14 mouse cellular contexts compared by ENCODE assay signal in the genomic region with DNA sequence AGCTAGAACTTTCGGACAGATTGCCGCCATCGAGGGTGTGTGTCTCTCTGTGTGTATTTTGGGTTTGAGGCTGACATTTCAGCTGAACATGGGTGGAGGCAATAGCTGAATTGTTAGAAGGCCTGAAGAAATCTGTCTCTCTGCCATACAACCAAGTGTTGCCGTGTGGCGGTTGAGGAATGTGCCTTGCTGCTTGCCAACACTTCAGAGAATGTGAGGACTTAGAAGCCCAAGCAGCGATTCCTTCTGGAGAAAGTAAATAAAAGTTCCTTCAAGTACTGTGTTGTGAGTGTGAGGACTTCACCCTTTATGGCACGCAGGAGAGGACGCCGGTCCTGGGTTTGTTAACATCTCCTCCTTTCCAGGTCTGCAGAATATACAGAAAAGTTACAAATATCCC.
DNase-seq lines count a peak whose midpoint lies in the region; ATAC-seq and TF ChIP-seq lines count a peak whose summit lies in the region.
"Had no signal": no experiment of that assay in that cellular context is flagged by ENCODE, and none has a peak within 500 bp of the region (broad histone marks: within the 10 kb centered on the region; RNA-seq: fewer than 3 reads in every experiment).

No protein-coding gene starts in this region.

- no peak for DNase-seq in gastrocnemius, adult 2 months
- no peak for DNase-seq in gastrocnemius, adult 8-10 months (ENCODE audit: low spot score in 2 of 2)
- DNase-seq in right cerebral cortex, postnatal 25 days = peak; percentile 8
- DNase-seq in right cerebral cortex, postnatal 14 days = no peak
- DNase-seq in lung, postnatal 10 days = peak; percentile 66
- DNase-seq in c-Kit-positive CD71-positive TER-119-positive erythroid progenitor cells, embryonic 14.5 days (ENCODE audit: low spot score) = no peak
- no peak for DNase-seq in forebrain, embryonic 11.5 days (ENCODE audit: low spot score)
- DNase-seq: liver, embryonic 13.5 days had no signal

- peak overlapping the region; percentile 9 for H3K27ac ChIP-seq in gastrocnemius, adult 2 months
- no peak overlapping the region for H3K27ac ChIP-seq in forebrain, embryonic 11.5 days (ENCODE audit: low read depth, low read length)
- no peak overlapping the region for H3K27ac ChIP-seq in forebrain, embryonic 16.5 days (ENCODE audit: low read length)
- H3K27ac ChIP-seq: hindbrain, embryonic 12.5 days; liver, embryonic 13.5 days had no signal

- no peaks in the 10 kb centered on the region for H3K9me3 ChIP-seq in forebrain, embryonic 11.5 days (ENCODE audit: control insufficient read depth, low read length)
- no peaks in the 10 kb centered on the region for H3K9me3 ChIP-seq in forebrain, embryonic 16.5 days (ENCODE audit: control insufficient read depth, low read length)
- H3K9me3 ChIP-seq: hindbrain, embryonic 12.5 days; liver, embryonic 13.5 days had no signal

- no peak for TF ChIP-seq CTCF in gastrocnemius, adult 2 months (IDR thresholded peaks at IDR 0.05)

- H3K27me3 ChIP-seq in forebrain, embryonic 11.5 days (ENCODE audit: control insufficient read depth, insufficient read depth, low read length) = no peaks in the 10 kb centered on the region
- H3K27me3 ChIP-seq in forebrain, embryonic 16.5 days (replicated peaks; ENCODE audit: control insufficient read depth, insufficient read depth, low read length) = no peaks in the 10 kb centered on the region
- H3K27me3 ChIP-seq: hindbrain, embryonic 12.5 days; liver, embryonic 13.5 days had no signal

- no peak for ATAC-seq in forebrain, embryonic 11.5 days (replicated peaks; ENCODE audit: low FRiP score)
- no peak for ATAC-seq in forebrain, embryonic 16.5 days
- ATAC-seq: intestine, postnatal 0 days had no signal

- H3K4me3 ChIP-seq in gastrocnemius, adult 2 months = no peak overlapping the region
- no peak overlapping the region for H3K4me3 ChIP-seq in forebrain, embryonic 11.5 days (ENCODE audit: low read depth, low read length)
- H3K4me3 ChIP-seq in forebrain, embryonic 16.5 days (replicated peaks; ENCODE audit: low read length) = no peak overlapping the region
- H3K4me3 ChIP-seq: erythroblast, embryonic 14.5 days; hindbrain, embryonic 12.5 days; liver, embryonic 13.5 days had no signal

- intact Hi-C loops in gastrocnemius, adult 2 months (cut with DNase I) = no loop called here

- H3K36me3 ChIP-seq in forebrain, embryonic 11.5 days (ENCODE audit: control insufficient read depth, insufficient read depth, low read length) = no peaks in the 10 kb centered on the region
- H3K36me3 ChIP-seq in forebrain, embryonic 16.5 days (ENCODE audit: control insufficient read depth, insufficient read depth) = no peaks in the 10 kb centered on the region
- H3K36me3 ChIP-seq: hindbrain, embryonic 12.5 days; liver, embryonic 13.5 days had no signal

- H3K4me1 ChIP-seq in forebrain, embryonic 11.5 days (replicated peaks; ENCODE audit: control insufficient read depth, insufficient read depth, low read length) = 0 out of 2 replicates have a peak, but pooled peaks cover 2% of the 10 kb centered on the region
- H3K4me1 ChIP-seq in forebrain, embryonic 16.5 days (replicated peaks; ENCODE audit: control insufficient read depth, insufficient read depth, low read length) = peaks cover under 1% of the 10 kb centered on the region; the same call in 1 of the 2 replicates

- H3K9ac ChIP-seq in forebrain, embryonic 11.5 days (ENCODE audit: low read length) = no peak overlapping the region
- H3K9ac ChIP-seq in forebrain, embryonic 16.5 days (replicated peaks; ENCODE audit: low read depth, low read length) = no peak overlapping the region
- H3K9ac ChIP-seq: hindbrain, embryonic 12.5 days; liver, embryonic 13.5 days had no signal

- no peak overlapping the region for H3K4me2 ChIP-seq in forebrain, embryonic 11.5 days (ENCODE audit: low read depth, low read length, severe bottlenecking)
- no peak overlapping the region for H3K4me2 ChIP-seq in forebrain, embryonic 16.5 days (ENCODE audit: low read length)
- H3K4me2 ChIP-seq: heart, embryonic 11.5 days; hindbrain, embryonic 12.5 days; liver, embryonic 13.5 days; midbrain, embryonic 11.5 days had no signal

- 94% methylated on average over 9 of the region's 9 CpGs for WGBS in forebrain, embryonic 11.5 days
- WGBS in forebrain, embryonic 16.5 days = 89% methylated on average over 9 of the region's 9 CpGs

Comparison
In these comparisons a context has a peak if more than half of its experiments do, and no peak if none do; other contexts are left out.
1. DNase-seq: peak in right cerebral cortex, postnatal 25 days (single experiment) and lung, postnatal 10 days (single experiment); none in gastrocnemius, adult 2 months (single experiment), gastrocnemius, adult 8-10 months (0 of 2), right cerebral cortex, postnatal 14 days (single experiment), c-Kit-positive CD71-positive TER-119-positive erythroid progenitor cells, embryonic 14.5 days (single experiment) and forebrain, embryonic 11.5 days (single experiment).